Mouse (Mus musculus): Measurements from ENCODE around the gene Ppp1cb. TPM values are rescaled to one million over a fixed set of nuclear protein-coding genes. Genes with fewer than 3 reads are reported as not detected.
A peak's percentile ranks its signal among the peaks of the same experiment; 100 is the strongest.

The Ppp1cb gene
- total and polyA plus RNA-seq, 2 experiments from 2014 or later: 155 to 287 TPM

- Histone ChIP-seq H3K9me3 (replicated peaks; ENCODE audit: control insufficient read depth, low read length) (no peaks in the 10 kb centered on the region), H3K27ac (ENCODE audit: low read depth) (no peak overlapping the region), H3K36me3 (replicated peaks; ENCODE audit: control insufficient read depth, insufficient read depth, low read length) (no peaks in the 10 kb centered on the region), H3K9ac (replicated peaks; ENCODE audit: low read depth, low read length) (no peak overlapping the region), H3K4me3 (ENCODE audit: low read depth, low read length) (no peak overlapping the region), H3K27me3 (ENCODE audit: control insufficient read depth, insufficient read depth, low read length) (no peaks in the 10 kb centered on the region), H3K4me1 (ENCODE audit: control insufficient read depth, insufficient read depth) (peaks cover 8% of the 10 kb centered on the region; the same call in 1 of the 2 replicates), H3K4me2 (ENCODE audit: low read depth, low read length) (no peak overlapping the region)
- TF ChIP-seq CTCF (IDR thresholded peaks at IDR 0.05; ENCODE audit: low read depth) (no peak), EP300 (IDR thresholded peaks at IDR 0.05; ENCODE audit: low read depth) (no peak)
- WGBS: 73% methylated on average over 11 of the region's 11 CpGs
- ATAC-seq (ENCODE audit: insufficient read depth, low read depth) (no peak), DNase-seq (ENCODE audit: low spot score) (no peak)
These were observed 13.2 kb upstream of the Ppp1cb start for GRCm38 (mm10) chr5:32445287-32445921.

GRCm38 (mm10) chr5:32446394-32446793 lies 12.2 kb upstream of the Ppp1cb start:
- H3K9me3 ChIP-seq (replicated peaks; ENCODE audit: control insufficient read depth, low read length): no peaks in the 10 kb centered on the region
- TF ChIP-seq CTCF (IDR thresholded peaks at IDR 0.05; ENCODE audit: low read depth) (no peak), EP300 (IDR thresholded peaks at IDR 0.05; ENCODE audit: low read depth) (no peak)
- H3K4me2 ChIP-seq (ENCODE audit: low read depth, low read length): peak overlapping the region; percentile 21; the same call in 1 of the 2 replicates
- H3K27ac ChIP-seq (ENCODE audit: low read depth): peak overlapping the region; percentile 85
- no peaks in the 10 kb centered on the region for H3K36me3 ChIP-seq (replicated peaks; ENCODE audit: control insufficient read depth, insufficient read depth, low read length)
- ATAC-seq (ENCODE audit: insufficient read depth, low read depth) (peak; percentile 81), DNase-seq (ENCODE audit: low spot score) (peak; percentile 78)
- H3K4me1 ChIP-seq (ENCODE audit: control insufficient read depth, insufficient read depth): peaks cover 8% of the 10 kb centered on the region; the same call in 1 of the 2 replicates
- H3K27me3 ChIP-seq (ENCODE audit: control insufficient read depth, insufficient read depth, low read length): no peaks in the 10 kb centered on the region
- no peak overlapping the region for H3K4me3 ChIP-seq (ENCODE audit: low read depth, low read length)
- no peak overlapping the region for H3K9ac ChIP-seq (replicated peaks; ENCODE audit: low read depth, low read length)
- 44% methylated on average over 5 of the region's 5 CpGs for WGBS

GRCm38 (mm10) chr5:32446810-32447209 lies 11.8 kb upstream of the Ppp1cb start:
- ATAC-seq (ENCODE audit: insufficient read depth, low read depth) (no peak), DNase-seq (ENCODE audit: low spot score) (no peak)
- H3K4me2 ChIP-seq (ENCODE audit: low read depth, low read length): no peak overlapping the region
- no peak overlapping the region for H3K4me3 ChIP-seq (ENCODE audit: low read depth, low read length)
- H3K36me3 ChIP-seq (replicated peaks; ENCODE audit: control insufficient read depth, insufficient read depth, low read length): no peaks in the 10 kb centered on the region
- H3K27me3 ChIP-seq (ENCODE audit: control insufficient read depth, insufficient read depth, low read length): no peaks in the 10 kb centered on the region
- 0 out of 2 replicates have a peak overlapping the region, but pooled peaks have one; percentile 34 for H3K27ac ChIP-seq (ENCODE audit: low read depth)
- no peak overlapping the region for H3K9ac ChIP-seq (replicated peaks; ENCODE audit: low read depth, low read length)
- no peaks in the 10 kb centered on the region for H3K9me3 ChIP-seq (replicated peaks; ENCODE audit: control insufficient read depth, low read length)
- H3K4me1 ChIP-seq (ENCODE audit: control insufficient read depth, insufficient read depth): peaks cover 8% of the 10 kb centered on the region; the same call in 1 of the 2 replicates
- no peak for TF ChIP-seq EP300 (IDR thresholded peaks at IDR 0.05; ENCODE audit: low read depth)
- TF ChIP-seq CTCF (IDR thresholded peaks at IDR 0.05; ENCODE audit: low read depth): no peak

DNA sequence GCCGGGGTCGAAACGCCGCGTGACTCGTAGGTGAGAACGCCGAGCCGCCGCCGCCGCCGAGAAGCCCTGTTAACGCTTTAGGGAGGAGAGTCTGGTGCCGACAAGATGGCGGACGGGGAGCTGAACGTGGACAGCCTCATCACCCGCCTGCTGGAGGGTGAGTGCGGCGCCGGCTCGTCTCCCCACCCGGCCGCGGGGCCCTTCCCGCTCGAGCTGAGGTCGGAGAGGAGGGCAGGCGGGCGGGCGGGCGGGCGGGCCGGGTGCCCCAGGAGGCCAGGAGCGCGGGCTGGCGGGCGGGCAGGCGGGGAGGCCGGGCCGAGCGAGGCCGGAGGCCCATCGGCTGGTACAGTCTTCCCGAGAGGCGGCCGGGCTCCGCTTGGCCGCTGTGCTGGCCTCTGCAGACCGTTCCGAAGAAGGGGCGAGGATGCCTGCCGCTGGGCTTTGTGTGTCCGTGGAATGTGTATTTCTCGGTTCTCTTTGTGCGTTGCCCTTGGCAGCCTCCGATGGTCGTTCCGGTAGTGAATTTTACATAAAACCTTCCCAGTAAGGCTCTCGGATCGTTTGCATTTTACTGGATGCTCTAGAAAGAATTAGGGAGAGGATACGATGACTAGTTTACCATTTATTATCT lies 723 bp downstream of the Ppp1cb start:
- Histone ChIP-seq H3K9ac (replicated peaks; ENCODE audit: low read depth, low read length) (peak overlapping the region; percentile 99), H3K4me3 (ENCODE audit: low read depth, low read length) (peak overlapping the region; percentile 91), H3K4me2 (ENCODE audit: low read depth, low read length) (peak overlapping the region; percentile 73), H3K36me3 (replicated peaks; ENCODE audit: control insufficient read depth, insufficient read depth, low read length) (no peaks in the 10 kb centered on the region), H3K4me1 (ENCODE audit: control insufficient read depth, insufficient read depth) (peaks cover 20% of the 10 kb centered on the region), H3K27me3 (ENCODE audit: control insufficient read depth, insufficient read depth, low read length) (no peaks in the 10 kb centered on the region), H3K9me3 (replicated peaks; ENCODE audit: control insufficient read depth, low read length) (no peaks in the 10 kb centered on the region), H3K27ac (ENCODE audit: low read depth) (peak overlapping the region; percentile 97)
- DNase-seq (ENCODE audit: low spot score) (no peak), ATAC-seq (ENCODE audit: insufficient read depth, low read depth) (peak; percentile 66)
- TF ChIP-seq EP300 (IDR thresholded peaks at IDR 0.05; ENCODE audit: low read depth) (no peak), CTCF (IDR thresholded peaks at IDR 0.05; ENCODE audit: low read depth) (no peak)
- under 1% methylated on average over 37 of the region's 63 CpGs for WGBS

DNA sequence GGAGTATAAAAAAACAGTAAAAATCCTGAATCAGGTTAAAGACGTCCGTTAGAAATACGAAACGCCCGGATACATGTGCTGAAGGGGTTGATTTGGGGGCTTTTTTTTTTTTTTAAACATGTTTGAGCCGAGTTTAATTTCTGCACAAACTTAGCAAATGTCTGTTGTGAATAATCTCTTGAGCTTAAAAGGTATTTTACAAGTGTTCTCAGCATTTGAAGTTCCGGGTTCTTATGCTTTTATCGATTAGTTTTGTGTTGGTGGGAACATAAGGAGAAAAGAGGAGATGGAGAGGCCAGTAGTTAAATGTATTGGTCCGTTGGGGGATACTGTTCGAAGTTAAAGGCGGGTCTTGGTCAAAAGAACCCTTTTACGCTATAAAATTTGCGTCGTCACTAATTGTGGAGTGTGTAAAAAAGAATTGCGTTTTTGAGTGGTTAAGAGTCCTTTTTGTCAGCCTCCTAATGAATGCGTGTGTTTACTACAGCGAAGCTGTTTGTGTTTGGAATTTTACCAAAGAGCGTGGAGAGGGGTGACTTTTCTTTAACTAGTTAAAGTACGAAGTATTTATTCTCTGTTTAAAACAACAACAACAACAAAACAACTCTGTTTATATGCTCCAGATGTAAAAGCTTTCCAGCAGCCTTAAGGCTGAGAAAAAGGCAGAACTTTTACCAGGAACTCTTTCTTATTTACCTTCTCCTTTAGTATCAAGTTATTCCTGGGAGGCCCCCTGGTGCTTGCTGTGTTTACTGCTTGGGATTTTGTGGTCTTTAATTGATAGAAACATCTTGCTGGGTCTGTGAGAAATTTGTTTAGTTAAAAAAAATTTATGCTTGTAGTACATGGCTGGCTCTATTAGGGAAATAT lies 1.5 kb downstream of the Ppp1cb start:
- Histone ChIP-seq H3K9me3 (replicated peaks; ENCODE audit: control insufficient read depth, low read length) (no peaks in the 10 kb centered on the region), H3K36me3 (replicated peaks; ENCODE audit: control insufficient read depth, insufficient read depth, low read length) (no peaks in the 10 kb centered on the region), H3K9ac (replicated peaks; ENCODE audit: low read depth, low read length) (peak overlapping the region; percentile 99), H3K4me3 (ENCODE audit: low read depth, low read length) (peak overlapping the region; percentile 91), H3K4me1 (ENCODE audit: control insufficient read depth, insufficient read depth) (peaks cover 24% of the 10 kb centered on the region), H3K27me3 (ENCODE audit: control insufficient read depth, insufficient read depth, low read length) (no peaks in the 10 kb centered on the region), H3K4me2 (ENCODE audit: low read depth, low read length) (peak overlapping the region; percentile 73), H3K27ac (ENCODE audit: low read depth) (peak overlapping the region; percentile 97)
- ATAC-seq (ENCODE audit: insufficient read depth, low read depth): no peak
- peak; percentile 76 for DNase-seq (ENCODE audit: low spot score)
- peak; percentile 50 for TF ChIP-seq CTCF (IDR thresholded peaks at IDR 0.05; ENCODE audit: low read depth)
- TF ChIP-seq EP300 (IDR thresholded peaks at IDR 0.05; ENCODE audit: low read depth): no peak
- WGBS: under 1% methylated on average over 19 of the region's 19 CpGs
